Mouse (Mus musculus): ENCODE results near the gene Sirt2. TPM values are rescaled to one million over a fixed set of nuclear protein-coding genes. Genes with fewer than 3 reads are reported as not detected.
A peak's percentile ranks its signal among the peaks of the same experiment; 100 is the strongest.

The Sirt2 gene
- total RNA-seq, 2 experiments from 2014 or later = 151 to 166 TPM

DNA sequence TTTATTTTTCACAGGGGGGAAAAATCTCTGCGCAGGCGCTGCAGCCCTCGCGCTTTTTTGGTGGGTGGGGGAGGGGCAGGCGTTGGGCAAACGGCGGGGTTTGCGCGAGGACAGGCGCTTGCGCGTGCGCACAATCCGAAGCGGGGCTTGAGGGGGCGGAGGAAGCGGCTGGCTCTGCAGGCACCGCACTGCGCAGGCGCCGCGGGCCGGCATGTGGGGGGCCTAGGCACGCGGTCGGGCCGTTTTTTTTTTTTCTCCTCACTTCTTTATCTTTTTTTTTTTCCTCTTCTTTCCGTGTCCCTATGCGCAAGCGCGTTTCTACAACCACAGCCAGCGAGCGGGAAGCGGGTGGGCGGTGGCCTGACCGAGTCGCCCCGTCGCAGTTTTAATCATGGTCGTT lies 44.7 kb downstream of the Sirt2 start:
- intact Hi-C loops (cut with DNase I) = loop anchor here (2.0 to 5.0 kb wide), 2 partner anchors 14 to 146 kb away; partner anchors contain the start of gene Ech1
- DNase-seq (ENCODE audit: low spot score in 2 of 2) = peak; percentile 92

DNA sequence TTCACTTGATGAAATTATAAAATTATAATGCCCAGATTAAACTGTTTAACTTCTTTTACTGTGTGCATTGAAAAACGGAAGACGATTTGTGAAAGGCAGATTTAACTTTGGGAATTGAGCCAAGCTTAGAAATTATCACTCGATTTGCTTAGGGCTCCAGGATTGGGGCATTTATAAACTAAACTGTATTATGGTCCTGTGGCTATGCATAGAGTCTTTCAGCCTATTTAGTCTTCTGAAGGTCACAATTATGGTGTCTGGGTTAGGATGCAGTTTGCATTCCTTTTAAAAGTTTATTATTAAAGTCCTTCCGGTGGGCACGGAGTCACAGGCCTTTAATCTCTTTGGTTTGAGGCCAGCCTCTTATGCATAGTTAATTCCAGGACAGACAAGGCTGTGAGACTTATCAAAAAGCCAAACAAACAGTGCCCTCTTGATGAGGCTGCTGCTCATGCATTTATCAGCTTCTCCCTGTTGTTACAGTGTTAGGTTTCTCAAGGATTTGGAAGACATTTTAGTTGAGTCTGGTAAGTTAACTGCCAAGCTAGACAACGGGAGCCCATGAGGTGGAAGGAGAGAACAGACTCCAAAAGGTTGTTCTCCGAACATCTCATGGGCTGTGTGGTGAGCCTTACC lies 45.2 kb downstream of the Sirt2 start:
- DNase-seq (ENCODE audit: low spot score in 2 of 2) = no peak
- intact Hi-C loops (cut with DNase I) = loop anchor here (2.0 to 5.0 kb wide), 2 partner anchors 13 to 146 kb away; partner anchors contain the start of gene Ech1

DNA sequence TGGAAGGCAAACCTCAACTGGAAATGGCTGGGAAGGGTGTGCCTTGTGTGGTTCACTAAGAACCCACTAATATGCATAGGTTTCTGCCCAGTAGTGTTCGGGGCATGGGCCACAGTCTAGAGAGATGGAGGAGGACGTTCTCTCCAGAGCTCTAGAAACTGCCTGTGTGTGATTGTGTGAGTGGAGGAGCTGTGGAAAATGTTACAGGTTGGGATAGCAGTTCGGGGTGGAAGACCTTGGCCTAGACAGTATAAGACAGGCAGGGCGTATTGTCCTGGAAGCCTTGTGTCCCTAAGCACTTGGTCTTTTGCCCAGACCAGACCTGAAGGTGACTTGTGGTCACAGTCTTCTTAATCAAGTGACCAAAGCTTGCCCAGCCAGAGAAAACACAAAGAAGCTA lies 45.9 kb downstream of the Sirt2 start:
- no peak for DNase-seq (ENCODE audit: low spot score in 2 of 2)
- intact Hi-C loops (cut with DNase I) = loop anchor here (5.0 kb wide), 1 partner anchor 145 kb away; no protein-coding TSS in a partner anchor

DNA sequence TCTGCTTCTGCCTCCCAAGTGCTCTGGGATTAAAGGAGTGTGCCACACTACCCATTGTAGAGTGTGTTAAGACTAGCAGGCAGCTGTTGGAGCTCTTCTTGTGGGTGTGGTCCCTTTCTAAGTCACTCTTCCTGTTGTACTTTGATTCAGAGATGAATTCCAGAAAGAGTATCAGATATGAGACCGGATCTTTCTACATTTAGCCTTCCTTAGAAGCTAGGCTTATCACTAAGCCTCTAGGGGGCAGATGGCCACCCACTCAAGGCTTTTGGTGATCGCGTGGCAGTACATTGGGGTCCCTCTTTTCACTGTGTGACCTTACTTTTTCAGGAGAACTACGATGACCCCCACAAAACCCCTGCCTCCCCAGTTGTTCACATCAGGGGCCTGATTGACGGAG lies 46.4 kb downstream of the Sirt2 start:
- no peak for DNase-seq (ENCODE audit: low spot score in 2 of 2)
- intact Hi-C loops (cut with DNase I) = loop anchor here (5.0 kb wide), 1 partner anchor 144 kb away; no protein-coding TSS in a partner anchor

DNA sequence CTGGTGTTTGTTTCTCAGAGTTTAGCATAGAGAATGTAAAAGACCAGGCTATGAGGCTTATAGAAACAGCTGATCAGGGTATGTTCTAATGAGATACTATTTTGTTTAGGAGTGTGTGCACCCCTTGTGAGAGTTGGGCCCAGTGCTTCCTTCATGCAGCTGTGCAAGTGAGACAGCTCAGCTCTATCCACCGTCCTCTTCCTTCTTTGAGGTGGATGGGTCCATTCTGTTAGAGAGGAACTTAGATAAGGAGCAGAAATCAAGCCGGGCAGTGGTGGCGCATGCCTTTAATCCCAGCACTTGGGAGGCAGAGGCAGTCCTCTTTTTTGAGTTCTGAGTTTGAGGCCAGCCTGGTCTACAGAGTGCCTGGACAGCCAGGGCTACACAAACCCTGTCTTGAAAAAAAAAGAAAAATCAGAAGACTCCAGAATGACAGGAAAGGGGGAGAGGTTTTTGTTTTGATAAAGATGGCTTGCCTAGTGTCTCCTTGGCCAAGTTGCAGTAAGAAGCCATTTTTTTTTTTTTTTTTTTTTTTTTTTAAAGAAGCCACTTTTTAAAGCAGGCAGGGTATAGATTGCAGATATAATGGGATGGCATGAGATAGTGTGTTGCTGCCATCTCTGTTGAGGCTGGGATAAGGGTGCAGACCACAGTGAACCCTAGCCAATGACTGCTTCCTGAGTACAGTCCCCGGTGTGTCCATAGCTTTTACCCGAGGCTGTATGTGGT lies 47.9 kb downstream of the Sirt2 start:
- intact Hi-C loops (cut with DNase I) = loop anchor here (5.0 kb wide), 1 partner anchor 143 kb away; no protein-coding TSS in a partner anchor
- DNase-seq (ENCODE audit: low spot score in 2 of 2) = no peak

DNA sequence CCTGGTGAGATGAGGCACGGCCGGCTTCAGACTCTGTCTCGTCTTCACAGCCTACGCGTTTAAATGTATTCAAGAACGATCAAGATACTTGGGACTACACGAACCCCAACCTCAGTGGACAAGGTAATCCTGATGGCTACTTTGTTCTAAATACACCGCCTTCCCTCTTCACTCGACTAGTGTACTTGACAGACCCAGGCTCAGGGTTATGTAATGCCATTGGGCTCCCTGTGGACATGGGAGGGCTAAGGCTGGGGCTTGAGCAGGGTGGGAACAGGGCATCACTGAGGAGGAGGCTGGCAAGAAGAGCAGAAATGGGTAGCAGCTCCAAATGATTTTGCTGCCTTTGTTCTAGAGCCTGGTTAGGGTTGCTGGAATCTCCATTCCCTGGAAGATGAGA lies 48.7 kb downstream of the Sirt2 start:
- intact Hi-C loops (cut with DNase I) = no loop called here
- no peak for DNase-seq (ENCODE audit: low spot score in 2 of 2)

DNA sequence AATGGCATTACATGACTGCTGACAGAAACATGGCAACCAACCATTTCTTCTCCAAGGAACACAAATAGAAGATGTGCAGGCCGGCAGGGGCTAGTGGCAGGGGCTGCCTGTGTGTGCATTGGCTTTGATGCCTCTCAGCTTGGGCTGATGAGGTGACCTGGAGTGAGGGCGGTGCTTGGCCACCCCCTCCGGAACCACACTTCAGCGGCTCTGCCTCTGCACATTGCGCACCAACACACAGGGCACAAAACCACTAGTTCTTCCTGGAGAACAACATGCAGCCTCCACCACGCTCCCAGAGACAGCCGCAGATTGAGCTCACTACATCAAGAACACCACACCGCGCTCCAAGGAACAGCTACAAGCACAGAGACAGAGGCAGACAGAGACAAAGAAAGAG lies 49.7 kb downstream of the Sirt2 start:
- intact Hi-C loops (cut with DNase I) = no loop called here
- no peak for DNase-seq (ENCODE audit: low spot score in 2 of 2)

DNA sequence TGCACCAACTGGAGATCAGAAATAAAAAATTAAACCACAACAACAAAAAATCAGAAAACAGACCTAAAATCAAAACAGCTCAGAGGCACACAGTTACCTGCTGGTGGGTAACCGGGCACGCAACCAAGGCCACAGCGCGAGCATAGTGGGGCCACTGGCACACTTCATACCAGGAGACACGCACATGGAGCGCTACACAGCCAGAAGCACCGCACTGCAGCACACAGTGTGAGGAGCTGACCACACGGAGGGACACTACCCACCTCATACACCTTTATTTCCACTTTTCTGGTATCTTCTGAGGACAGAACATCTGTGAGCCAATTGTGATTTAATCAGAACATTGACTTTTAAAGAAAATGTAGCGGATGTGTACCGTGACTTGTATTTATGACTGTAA lies 50.4 kb downstream of the Sirt2 start:
- intact Hi-C loops (cut with DNase I) = no loop called here
- DNase-seq (ENCODE audit: low spot score in 2 of 2) = no peak

DNA sequence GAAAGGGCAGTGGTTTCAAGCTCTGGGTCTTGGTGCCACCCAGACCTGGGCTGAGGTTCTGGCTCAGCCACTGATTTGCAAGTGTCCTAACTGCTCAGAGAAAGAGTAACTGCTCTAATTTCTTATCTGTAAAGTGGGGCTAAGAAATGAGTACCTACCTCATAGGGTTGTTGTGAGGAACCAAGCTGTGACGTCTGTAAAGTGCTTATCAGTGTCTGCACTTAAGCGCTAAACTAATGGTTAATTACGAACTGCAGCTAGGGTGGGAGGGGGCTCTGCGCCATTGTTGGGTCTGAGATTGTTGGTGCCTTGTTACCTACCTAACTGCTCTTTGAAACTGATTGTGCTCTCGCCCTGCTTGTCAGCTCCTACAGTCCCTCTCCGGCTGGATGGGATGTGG lies 51.0 kb downstream of the Sirt2 start:
- DNase-seq (ENCODE audit: low spot score in 2 of 2) = no peak
- intact Hi-C loops (cut with DNase I) = no loop called here

DNA sequence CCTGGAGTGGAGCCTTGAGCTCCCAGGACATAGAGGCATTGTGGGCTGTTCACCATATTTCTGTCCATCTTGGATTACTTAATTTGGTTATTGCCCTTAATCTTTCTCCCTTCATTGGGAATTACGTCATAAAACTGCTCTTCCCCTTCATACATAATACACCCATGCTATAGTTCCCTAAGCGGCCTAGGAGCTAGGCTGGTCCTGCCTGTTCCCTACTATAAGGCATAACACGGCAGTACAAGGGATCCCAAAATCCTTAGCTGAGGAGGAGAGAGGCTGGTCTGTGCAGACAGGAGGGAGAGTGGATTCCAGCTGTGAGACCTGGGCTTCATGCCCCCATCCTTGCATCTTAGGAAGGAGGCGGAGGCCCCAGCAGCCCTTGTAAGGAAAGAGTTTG lies 51.4 kb downstream of the Sirt2 start:
- intact Hi-C loops (cut with DNase I) = no loop called here
- DNase-seq (ENCODE audit: low spot score in 2 of 2) = no peak

DNA sequence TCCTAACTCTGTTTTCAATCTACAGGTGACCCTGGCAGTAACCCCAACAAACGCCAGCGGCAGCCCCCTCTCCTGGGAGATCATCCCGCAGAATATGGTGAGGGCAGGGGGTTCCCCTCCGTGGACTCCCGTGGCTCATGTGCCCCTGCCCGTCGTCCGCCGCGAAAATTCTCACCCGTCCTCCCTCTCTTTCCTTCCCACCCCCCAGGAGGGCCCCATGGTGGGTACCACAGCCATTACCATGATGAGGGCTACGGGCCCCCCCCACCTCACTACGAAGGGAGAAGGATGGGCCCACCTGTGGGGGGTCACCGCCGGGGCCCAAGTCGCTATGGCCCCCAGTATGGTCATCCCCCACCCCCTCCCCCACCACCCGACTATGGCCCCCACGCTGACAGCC lies 51.9 kb downstream of the Sirt2 start:
- intact Hi-C loops (cut with DNase I) = no loop called here
- no peak for DNase-seq (ENCODE audit: low spot score in 2 of 2)

DNA sequence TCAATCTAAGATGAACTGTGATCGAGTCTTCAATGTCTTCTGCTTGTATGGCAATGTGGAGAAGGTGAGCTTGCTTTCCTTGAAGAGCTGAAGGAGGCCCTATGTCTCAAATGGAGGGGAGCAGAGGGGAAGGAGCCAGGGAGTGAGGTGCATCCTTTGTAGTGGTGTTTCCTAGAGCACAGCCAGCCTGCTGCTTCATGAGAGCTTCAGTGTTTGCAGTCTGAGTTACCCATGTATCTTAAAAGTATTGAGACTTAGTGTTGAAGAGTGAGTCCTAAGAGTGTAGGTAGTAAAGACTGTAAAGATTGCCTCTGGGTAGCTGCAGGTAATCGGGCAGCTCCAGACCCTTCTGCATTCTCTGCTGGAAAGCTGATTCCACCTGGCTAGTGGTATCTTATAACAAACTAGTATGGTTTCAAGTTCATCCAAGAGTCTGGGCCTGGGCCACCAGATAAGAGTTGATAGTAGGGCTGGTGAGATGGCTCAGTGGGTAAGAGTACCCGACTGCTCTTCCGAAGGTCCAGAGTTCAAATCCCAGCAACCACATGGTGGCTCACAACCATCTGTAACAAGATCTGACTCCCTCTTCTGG lies 52.4 kb downstream of the Sirt2 start:
- no peak for DNase-seq (ENCODE audit: low spot score in 2 of 2)

DNA sequence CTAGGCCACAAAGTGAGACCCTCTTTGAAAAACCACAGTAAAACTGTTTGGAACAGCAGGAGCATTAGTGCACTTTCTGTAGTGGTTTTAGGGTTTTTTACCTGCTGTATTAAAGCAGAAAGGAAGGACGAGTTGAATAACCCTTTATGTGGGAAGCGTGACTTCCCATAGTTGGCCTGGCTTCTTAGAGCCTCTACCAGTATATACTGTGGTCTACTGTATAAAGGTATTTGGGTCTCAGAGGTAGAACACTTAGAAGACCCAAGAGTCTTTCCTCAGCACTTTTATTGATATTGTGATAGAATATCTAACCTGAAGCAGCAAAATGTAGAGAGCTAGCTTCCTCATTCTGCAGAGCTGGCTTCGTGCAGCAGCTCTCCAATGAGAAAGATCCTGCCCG lies 53.0 kb downstream of the Sirt2 start:
- DNase-seq (ENCODE audit: low spot score in 2 of 2) = no peak
- intact Hi-C loops (cut with DNase I) = no loop called here

More for the DNA sequence above, 52.4 kb downstream of the Sirt2 start:
- intact Hi-C loops (cut with DNase I) = no loop called here

DNA sequence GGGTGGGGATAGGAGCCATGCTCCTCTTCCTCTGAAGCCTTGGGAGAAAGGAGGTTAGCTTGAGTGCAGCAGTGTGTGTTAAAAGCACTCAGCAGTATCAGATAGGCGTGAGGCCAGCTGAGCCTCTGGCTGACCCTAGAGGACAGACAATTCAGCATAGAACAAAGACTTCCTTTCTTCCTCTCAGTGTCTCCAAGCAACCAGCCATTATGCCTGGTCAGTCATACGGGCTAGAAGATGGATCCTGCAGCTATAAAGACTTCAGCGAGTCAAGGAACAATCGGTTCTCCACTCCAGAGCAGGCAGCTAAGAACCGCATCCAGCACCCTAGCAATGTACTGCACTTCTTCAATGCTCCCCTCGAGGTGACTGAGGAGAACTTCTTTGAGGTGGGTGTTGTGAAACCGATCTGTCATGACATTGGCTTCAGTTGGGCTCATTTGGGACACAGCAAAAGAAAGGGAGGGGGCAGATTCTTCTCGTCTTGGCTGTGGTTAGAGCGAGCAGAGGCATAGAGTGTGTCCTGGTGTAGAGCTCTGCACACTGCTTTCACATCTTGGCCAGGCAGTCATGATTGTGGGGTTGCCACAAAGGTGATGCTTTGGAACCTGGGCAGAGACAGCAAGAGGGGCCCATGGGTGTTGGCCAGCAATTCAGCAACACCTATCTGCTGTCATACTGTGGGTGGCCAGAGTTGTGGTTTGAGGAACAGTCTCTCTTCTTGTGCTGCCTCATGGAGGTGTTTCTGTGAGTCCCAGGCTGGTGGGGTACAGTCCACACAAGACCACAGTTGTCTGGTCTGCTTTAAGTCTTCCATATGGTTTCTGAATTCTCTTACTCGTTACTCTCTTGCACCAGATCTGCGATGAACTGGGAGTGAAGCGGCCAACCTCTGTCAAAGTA lies 54.1 kb downstream of the Sirt2 start:
- peak in 1 of 2 experiments; percentile 31 for DNase-seq (ENCODE audit: low spot score in 2 of 2)
- intact Hi-C loops (cut with DNase I) = no loop called here

DNA sequence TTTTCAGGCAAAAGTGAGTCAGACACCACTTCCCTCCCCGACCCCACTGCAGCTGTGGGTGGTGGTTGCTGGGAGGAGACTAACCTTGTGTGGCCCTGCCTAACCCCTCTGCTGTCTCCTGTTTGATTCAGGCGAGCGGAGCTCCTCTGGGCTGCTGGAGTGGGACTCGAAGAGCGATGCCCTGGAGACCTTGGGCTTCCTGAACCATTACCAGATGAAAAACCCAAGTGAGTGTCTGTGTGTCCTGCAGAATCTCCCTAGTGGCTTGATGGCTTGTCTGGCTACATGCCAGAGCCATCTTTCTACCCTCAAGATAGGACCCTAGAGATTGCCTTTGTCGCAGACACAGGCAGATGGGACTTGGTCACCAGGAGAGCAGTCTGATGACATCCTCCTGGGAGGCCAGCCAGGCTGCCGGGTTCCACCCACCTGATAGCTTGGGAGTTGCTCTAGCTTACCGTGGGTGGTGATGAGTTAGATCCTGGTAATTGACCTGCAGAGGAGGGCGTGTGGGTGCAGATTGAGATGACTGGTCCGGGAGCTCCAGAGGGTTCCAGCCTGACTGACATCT lies 54.8 kb downstream of the Sirt2 start:
- DNase-seq (ENCODE audit: low spot score in 2 of 2) = peak; percentile 59 to 72
- intact Hi-C loops (cut with DNase I) = no loop called here

DNA sequence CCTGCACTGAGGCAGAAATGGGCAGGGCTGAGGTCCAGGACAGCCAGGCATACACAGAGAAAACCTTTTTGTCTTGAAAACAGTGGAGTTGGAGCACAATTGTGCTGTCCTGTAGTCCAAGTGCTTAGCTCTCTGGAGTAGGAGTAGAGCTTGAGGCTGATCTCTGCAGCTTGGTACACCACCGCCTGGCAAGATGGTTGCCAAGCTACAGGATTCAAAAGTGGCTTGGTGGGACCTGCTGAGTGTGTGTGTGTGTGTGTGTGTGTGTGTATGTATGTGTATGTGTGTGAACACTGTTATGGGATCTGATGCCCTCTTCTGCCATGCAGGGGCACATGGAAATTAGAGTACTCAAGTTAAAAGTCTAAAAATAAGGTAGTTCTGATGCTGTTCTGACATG lies 56.0 kb downstream of the Sirt2 start:
- intact Hi-C loops (cut with DNase I) = no loop called here
- no peak for DNase-seq (ENCODE audit: low spot score in 2 of 2)

DNA sequence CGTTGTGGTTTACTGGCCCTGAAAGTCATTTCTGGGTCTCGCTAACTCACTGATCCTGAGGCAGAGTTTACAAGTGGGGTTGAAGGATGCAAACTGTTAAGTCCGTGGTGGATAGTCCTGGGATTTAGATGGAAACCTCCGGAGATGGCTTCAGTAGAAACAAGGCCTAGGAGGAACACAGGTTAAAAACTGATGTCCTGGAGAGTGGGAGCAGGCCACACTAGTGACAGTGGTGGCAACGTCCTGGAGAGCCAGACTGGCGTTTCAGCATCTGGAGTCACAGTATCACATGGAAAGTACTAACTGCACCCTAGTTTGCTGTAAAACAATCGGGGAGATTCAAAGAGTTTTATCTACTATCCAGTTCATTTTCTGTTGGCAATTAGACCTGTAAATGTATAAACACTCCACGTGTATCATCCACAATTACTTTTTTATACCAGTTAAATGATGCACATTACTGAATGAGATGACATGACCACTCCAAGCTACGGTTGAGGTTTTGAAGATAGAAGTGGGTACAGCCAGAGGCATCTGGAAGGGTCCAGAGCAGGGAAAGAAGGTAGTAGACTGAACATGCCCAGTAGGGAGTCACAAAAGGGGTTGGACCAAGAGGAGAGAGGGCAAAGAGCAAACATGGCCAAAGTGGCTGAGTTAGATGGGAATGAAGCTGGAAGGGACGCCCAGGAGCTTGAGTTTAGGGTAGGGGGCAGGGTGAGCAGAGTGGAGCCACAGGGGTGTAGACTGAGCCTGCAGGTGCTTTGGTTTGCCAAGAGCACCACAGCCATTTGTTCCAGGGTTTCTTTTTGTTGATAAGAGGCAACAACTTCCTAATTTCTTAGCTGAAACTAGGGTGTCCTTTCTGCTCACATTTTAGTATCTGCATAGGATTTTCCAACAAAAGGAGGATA lies 56.7 kb downstream of the Sirt2 start:
- intact Hi-C loops (cut with DNase I) = no loop called here
- no peak for DNase-seq (ENCODE audit: low spot score in 2 of 2)

DNA sequence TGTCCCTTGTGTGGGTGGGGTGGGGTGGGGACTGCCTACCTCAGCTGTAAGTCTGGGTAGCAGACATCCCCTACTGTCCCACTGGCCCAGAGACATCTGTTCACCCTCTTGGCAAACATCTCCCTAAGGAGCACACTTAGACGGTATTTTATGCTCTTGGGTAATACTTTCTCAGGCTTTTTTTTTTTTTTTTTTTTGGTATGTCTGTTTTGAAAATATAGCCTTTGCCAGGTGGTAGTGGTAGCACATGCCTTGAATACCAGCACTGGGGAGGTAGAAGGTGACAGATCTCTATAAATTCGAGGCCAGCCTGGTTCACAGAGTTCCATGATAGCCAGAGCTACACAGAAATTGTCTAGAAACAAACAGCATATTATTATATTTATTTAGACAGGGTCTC lies 57.4 kb downstream of the Sirt2 start:
- intact Hi-C loops (cut with DNase I) = loop anchor here (2.0 kb wide), 1 partner anchor 13 kb away; no protein-coding TSS in a partner anchor

More for the DNA sequence above, 57.4 kb downstream of the Sirt2 start:
- no peak for DNase-seq (ENCODE audit: low spot score in 2 of 2)

Measured in left cerebral cortex, postnatal 25 days (tissue).